Mouse (Mus musculus): ENCODE results near the gene Eef1b2.

DNA sequence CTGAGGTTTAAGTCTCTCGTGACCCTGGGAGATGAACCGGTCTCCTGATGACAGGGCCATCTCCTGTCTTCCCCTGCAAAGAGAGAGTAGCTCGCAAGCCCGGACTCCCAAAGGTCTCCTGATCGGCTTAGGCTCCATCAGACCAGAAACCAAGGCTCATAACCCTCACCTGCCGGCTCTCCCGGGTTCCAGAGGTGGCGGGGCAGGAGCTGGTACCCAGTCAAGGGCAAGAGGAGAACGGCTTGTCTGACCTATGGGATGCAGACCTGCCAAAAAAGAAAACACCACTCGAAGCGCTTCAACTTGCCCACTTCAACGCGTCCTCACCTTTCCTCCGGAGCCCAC lies 394 bp upstream of the Eef1b2 start:
- TF ChIP-seq GATA1 (IDR thresholded peaks at IDR 0.05; ENCODE audit: borderline replicate concordance, low read length) (no peak), FLI1 (IDR thresholded peaks at IDR 0.05; ENCODE audit: low read length) (no peak)
